Mouse (Mus musculus) mouse trophoblast stem cell (cell line): ENCODE measurements around the gene Ntn1.

Experiments used
- in situ Hi-C, 2 experiments: fragments of 300-500 bp; cut with MseI, MboI; formaldehyde crosslinking; loops; 2 replicates in 1 of 2; 3 replicates in 1 of 2; pipeline ENCODE4 v1.15.1; 2025

Ntn1 gene

GRCm38 (mm10) chr11:68195168-68195567, 205.5 kb downstream of the Ntn1 start:
- in situ Hi-C loops, result no loop called here

GRCm38 (mm10) chr11:68190849-68191248, 209.8 kb downstream of the Ntn1 start:
- in situ Hi-C loops, result no loop called here

- in situ Hi-C loops, result no loop called here
Observed at GRCm38 (mm10) chr11:68188695-68189201, 211.9 kb downstream of the Ntn1 start.

GRCm38 (mm10) chr11:68187242-68187641, 213.4 kb downstream of the Ntn1 start:
- in situ Hi-C loops, result no loop called here

- in situ Hi-C loops, result no loop called here
Observed at GRCm38 (mm10) chr11:68185647-68186046, 215.0 kb downstream of the Ntn1 start.

GRCm38 (mm10) chr11:68177415-68177814, 223.2 kb downstream of the Ntn1 start:
- in situ Hi-C loops, result no loop called here

GRCm38 (mm10) chr11:68176550-68176949, 224.1 kb downstream of the Ntn1 start:
- in situ Hi-C loops, result no loop called here

- in situ Hi-C loops, result no loop called here
Observed at GRCm38 (mm10) chr11:68172648-68173045, 228.0 kb downstream of the Ntn1 start.

GRCm38 (mm10) chr11:68171973-68172647, 228.5 kb downstream of the Ntn1 start:
- in situ Hi-C loops, result no loop called here

- in situ Hi-C loops, result no loop called here
Observed at GRCm38 (mm10) chr11:68168427-68168826, 232.2 kb downstream of the Ntn1 start.

GRCm38 (mm10) chr11:68164408-68164807, 236.2 kb downstream of the Ntn1 start:
- in situ Hi-C loops, result no loop called here

- in situ Hi-C loops, result no loop called here
Observed at GRCm38 (mm10) chr11:68159867-68160266, 240.8 kb downstream of the Ntn1 start.
